Mouse (Mus musculus) thymus, adult 2 months (tissue): ENCODE results near the gene Olfr998.

Experiments
- CTCF ChIP-seq: fragments of 200-500 bp; IDR thresholded peaks from 2 replicates; pipeline ENCODE4 v1.5.1; 2012; ENCODE audit warnings: mild to moderate bottlenecking, control low read depth, low read length, moderate library complexity, borderline replicate concordance; ENCODE audit not compliant: control insufficient read depth, poor library complexity, insufficient read depth; ENCODE audit errors: extremely low read depth
- POLR2A ChIP-seq: fragments of 200-500 bp; IDR thresholded peaks from 2 replicates; pipeline ENCODE4 v1.6.1; 2012; ENCODE audit warnings: mild to moderate bottlenecking, low read length, control low read depth, moderate library complexity; ENCODE audit not compliant: control insufficient read depth, poor library complexity, insufficient read depth; ENCODE audit errors: extremely low read depth

DNA sequence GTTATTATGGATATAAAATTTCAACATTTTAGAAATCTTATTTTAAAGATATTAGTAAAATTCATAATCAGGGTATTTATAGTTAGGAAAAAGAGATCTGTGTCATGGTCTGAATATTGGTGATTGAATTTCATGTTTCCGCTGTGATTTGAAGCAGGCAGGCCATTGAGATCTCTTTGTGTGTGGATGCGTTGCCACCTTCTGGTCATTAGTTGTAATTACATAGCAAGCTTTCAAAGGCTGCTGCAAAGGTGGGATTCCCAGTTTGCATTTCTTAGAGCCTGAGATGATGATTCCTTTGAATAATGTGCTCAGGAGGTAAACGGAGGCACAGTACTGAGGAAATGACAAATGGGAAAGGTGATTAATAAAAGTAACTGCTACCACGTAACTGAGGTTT, 27.6 kb upstream of the Olfr998 start:
- no peak for TF ChIP-seq CTCF
- no peak for TF ChIP-seq POLR2A
